Mouse (Mus musculus) forebrain, embryonic 14.5 days (tissue): ENCODE results near the gene Arih2. TPM values are rescaled to one million over a fixed set of nuclear protein-coding genes. Genes with fewer than 3 reads are reported as not detected.
A peak's percentile ranks its signal among the peaks of the same experiment; 100 is the strongest.
"Not testable (repeated sequence)": the region's sequence is repeated elsewhere in the genome, so short reads cannot be mapped to it uniquely, and the experiment has no call there.

Experiments
- ATAC-seq: fragments of 200-750 bp; cut with Nextera tagmentation; 2 replicates; pipeline ENCODE4 v1.8.0; 2017; ENCODE audit warnings: mild to moderate bottlenecking, moderate library complexity
- DNase-seq: peaks from one replicate; pipeline ENCODE4 v3.0.0-alpha.2; 2015; ENCODE audit warnings: low spot score
- H3K27ac ChIP-seq: fragments of 300-500 bp; sonication (generic); 2 replicates; pipeline ENCODE4 v1.5.1; 2014; ENCODE audit warnings: low read depth, mild to moderate bottlenecking, control low read depth, low read length, moderate library complexity
- H3K27me3 ChIP-seq: fragments of 300-500 bp; sonication (generic); replicated peaks from 2 replicates; pipeline ENCODE4 v1.6.1; 2014; ENCODE audit warnings: low read length, control low read depth, mixed read lengths; ENCODE audit not compliant: control insufficient read depth, insufficient read depth
- H3K36me3 ChIP-seq: fragments of 300-500 bp; sonication (generic); 2 replicates; pipeline ENCODE4 v1.6.1; 2014; ENCODE audit warnings: low read length, control low read depth; ENCODE audit not compliant: control insufficient read depth, insufficient read depth
- H3K4me1 ChIP-seq: fragments of 300-500 bp; sonication (generic); 2 replicates; pipeline ENCODE4 v1.6.1; 2014; ENCODE audit warnings: antibody characterized with exemption, low read length, control low read depth; ENCODE audit not compliant: control insufficient read depth, insufficient read depth
- H3K4me2 ChIP-seq: fragments of 300-500 bp; sonication (generic); 2 replicates; pipeline ENCODE4 v1.6.1; 2014; ENCODE audit warnings: mild to moderate bottlenecking, control low read depth, low read length
- H3K4me3 ChIP-seq: fragments of 300-500 bp; sonication (generic); 2 replicates; pipeline ENCODE4 v1.5.1; 2014; ENCODE audit warnings: low read depth, low read length, control low read depth
- H3K9ac ChIP-seq: fragments of 300-500 bp; sonication (generic); 2 replicates; pipeline ENCODE4 v1.6.1; 2014; ENCODE audit warnings: mild to moderate bottlenecking, low read length, control low read depth, moderate library complexity
- H3K9me3 ChIP-seq: fragments of 300-500 bp; sonication (generic); replicated peaks from 2 replicates; pipeline ENCODE4 v1.6.1; 2016; ENCODE audit warnings: low read length, control low read depth, mixed read lengths; ENCODE audit not compliant: control insufficient read depth
- WGBS: fragments of 180-500 bp; shearing (Covaris S2); extraction: QIAGEN DNeasy Blood & Tissue Kit; methylation state at CpG from one replicate; pipeline ENCODE4 v1.1.7; 2014; 5-methylcytosine and 5-hydroxymethylcytosine counted together
- polyA plus RNA-seq: library from polyadenylated mRNA; unstranded; fragments of >200 nt; fragmentation: Nextera tagmentation; extraction: Ambion mirVana; gene quantifications from 2 replicates; pipeline ENCODE4 v1.2.1, GENCODE M21; 2014

The Arih2 gene
- polyA plus RNA-seq, 1 experiment from 2014 or later: 37.5 TPM

- DNase-seq: peak; percentile 86
- ATAC-seq: peak; percentile 86
- no peak within 1 kb of the TSS for H3K27ac ChIP-seq
- no peaks in the 10 kb centered on the region for H3K27me3 ChIP-seq
- H3K4me3 ChIP-seq: peak within 1 kb of the TSS; percentile 62
- H3K36me3 ChIP-seq: no peaks in the 10 kb centered on the region
- H3K4me2 ChIP-seq: peak within 1 kb of the TSS; percentile 66
- 2% methylated on average over 36 of the region's 37 CpGs for WGBS
- peaks cover 4% of the 10 kb centered on the region; the same call in 1 of the 2 replicates for H3K4me1 ChIP-seq
- H3K9ac ChIP-seq: peak within 1 kb of the TSS; percentile 71
- no peaks in the 10 kb centered on the region for H3K9me3 ChIP-seq
Measured at GRCm38 (mm10) chr9:108661677-108662612, 12.8 kb upstream of the Arih2 start, which contains the start of gene Slc25a20. Slc25a20 (plus strand) TSS chr9:108662088.

GRCm38 (mm10) chr9:108655865-108656264 lies 6.7 kb upstream of the Arih2 start:
- ATAC-seq, H3K4me3 ChIP-seq, H3K4me1 ChIP-seq, H3K36me3 ChIP-seq, H3K27ac ChIP-seq, H3K9me3 ChIP-seq, H3K4me2 ChIP-seq, H3K27me3 ChIP-seq, H3K9ac ChIP-seq, DNase-seq: not testable (repeated sequence)
- WGBS: 84% methylated on average over 7 of the region's 7 CpGs

DNA sequence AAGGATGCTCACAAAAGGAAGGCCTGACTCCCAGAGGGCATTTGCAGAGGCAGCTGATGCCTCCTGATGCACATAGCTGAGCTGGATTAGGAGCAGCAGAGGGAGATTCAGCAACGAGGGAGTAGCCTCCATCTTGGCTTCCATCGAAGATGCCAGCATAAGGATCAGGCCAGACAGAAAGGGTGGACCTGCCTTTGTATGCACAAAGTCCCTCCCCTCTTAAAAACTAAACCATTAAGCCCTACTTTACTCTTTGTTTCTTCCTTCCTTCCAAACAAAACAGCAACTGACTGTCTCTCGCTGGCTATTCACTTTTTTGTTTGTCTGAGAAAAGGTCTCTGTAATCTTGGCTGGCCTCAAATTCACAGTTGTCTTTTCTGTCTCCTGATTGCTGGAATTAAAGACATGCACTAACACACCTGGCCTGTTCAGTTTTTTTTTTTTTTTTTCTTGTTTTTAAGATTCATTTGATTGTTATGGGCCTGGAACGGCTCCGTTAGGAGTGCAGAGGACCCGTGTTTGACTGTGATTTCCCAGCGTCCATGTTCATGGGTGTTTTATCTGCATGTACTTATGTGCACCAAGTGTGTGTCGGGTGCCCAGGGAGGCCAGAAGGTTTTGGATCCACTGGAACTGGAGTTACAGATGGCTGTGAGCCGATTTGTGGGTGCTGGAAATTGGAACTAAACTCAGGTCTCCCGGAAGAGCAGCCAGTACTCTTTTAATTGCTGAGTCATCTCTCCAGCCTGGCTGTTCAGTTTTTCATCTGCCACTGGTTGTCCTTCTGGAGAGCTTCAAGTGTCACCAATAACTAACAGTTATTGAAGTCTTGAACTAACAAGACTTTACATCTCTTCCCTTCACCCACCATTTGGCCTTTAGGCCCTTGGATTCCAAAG lies 5.6 kb upstream of the Arih2 start:
- Histone ChIP-seq H3K9ac (no peak overlapping the region), H3K4me1 (peaks cover 4% of the 10 kb centered on the region), H3K27me3 (no peaks in the 10 kb centered on the region), H3K4me2 (no peak overlapping the region), H3K27ac (no peak overlapping the region), H3K36me3 (no peaks in the 10 kb centered on the region), H3K4me3 (no peak overlapping the region), H3K9me3 (no peaks in the 10 kb centered on the region)
- DNase-seq: no peak
- WGBS: 76% methylated on average over 10 of the region's 10 CpGs
- no peak for ATAC-seq

DNA sequence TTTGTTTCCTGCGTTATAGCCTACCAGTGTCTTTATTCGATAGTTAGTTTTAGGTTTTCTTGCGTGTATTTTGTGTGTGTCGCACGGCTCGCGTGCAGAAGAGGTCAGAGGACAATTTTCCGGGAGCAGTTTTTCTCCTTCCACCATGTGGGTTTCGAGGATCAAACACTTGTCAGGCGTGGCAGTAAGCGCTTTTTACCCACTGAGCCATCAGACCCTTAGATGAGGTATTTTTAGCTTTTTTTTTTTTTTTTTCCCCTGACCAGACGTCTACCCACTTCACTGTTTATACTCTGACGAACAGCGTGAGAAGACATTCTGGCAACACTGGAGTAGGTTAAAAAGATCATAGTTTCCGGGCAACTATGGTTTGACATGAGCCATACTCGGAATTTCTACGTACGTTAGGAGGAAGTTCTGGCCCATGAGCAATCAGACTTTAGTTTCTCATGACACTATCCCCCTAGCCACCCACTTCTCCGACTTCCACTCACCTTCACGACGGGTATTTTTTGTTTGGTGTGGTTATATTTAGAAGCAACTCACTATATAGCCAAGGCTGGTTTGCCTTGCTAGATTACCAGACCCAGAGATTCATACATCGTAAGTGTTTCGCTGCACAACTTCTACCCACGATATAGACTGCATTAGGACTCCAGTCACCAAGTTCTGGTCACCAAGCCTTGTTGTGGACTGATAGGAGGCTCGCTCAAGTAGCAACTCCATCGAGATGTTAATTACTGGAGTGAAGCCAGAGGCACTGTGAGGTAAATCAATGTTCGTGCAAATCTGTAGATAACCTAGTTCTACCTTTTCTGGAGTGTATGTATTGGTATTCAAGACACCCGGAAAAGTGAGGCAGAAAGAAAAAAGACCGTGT lies 615 bp upstream of the Arih2 start:
- Histone ChIP-seq H3K9me3 (no peaks in the 10 kb centered on the region), H3K27me3 (no peaks in the 10 kb centered on the region), H3K27ac (peak overlapping the region; percentile 84; the same call in 1 of the 2 replicates), H3K4me2 (peak overlapping the region; percentile 94), H3K4me1 (peaks cover 12% of the 10 kb centered on the region), H3K4me3 (peak overlapping the region; percentile 98), H3K9ac (peak overlapping the region; percentile 91), H3K36me3 (no peaks in the 10 kb centered on the region)
- WGBS: 33% methylated on average over 29 of the region's 29 CpGs
- DNase-seq (no peak), ATAC-seq (peak; percentile 54)

GRCm38 (mm10) chr9:108648166-108648565 lies 1.0 kb downstream of the Arih2 start:
- DNase-seq (no peak), ATAC-seq (no peak)
- H3K36me3 ChIP-seq: peaks cover 5% of the 10 kb centered on the region; the same call in 1 of the 2 replicates
- H3K27ac ChIP-seq: no peak overlapping the region
- peak overlapping the region; percentile 91 for H3K9ac ChIP-seq
- peak overlapping the region; percentile 98 for H3K4me3 ChIP-seq
- WGBS: 46% methylated on average over 10 of the region's 10 CpGs
- peaks cover 12% of the 10 kb centered on the region for H3K4me1 ChIP-seq
- no peaks in the 10 kb centered on the region for H3K9me3 ChIP-seq
- H3K4me2 ChIP-seq: peak overlapping the region; percentile 94
- H3K27me3 ChIP-seq: no peaks in the 10 kb centered on the region

DNA sequence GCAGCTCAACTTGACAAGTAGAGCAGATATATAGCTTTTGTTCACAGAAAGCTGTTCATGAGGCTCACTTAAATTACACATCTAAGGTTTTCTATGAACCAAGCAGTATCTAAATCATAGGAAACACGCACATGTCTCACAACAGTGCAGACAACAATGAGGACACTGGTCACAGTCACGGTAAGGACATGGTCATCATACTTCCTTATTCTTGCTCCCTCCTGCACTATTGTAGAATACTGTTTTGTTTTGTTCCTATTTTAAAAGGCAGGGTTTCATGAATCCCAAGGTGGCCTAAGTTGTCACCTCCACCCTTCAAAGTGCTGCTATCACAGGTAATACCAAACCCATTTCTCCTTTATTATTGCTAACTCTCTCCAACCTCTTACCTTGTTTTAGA lies 9.4 kb downstream of the Arih2 start:
- no peak overlapping the region for H3K9ac ChIP-seq
- no peak overlapping the region for H3K4me3 ChIP-seq
- DNase-seq: no peak
- H3K27me3 ChIP-seq: no peaks in the 10 kb centered on the region
- no peaks in the 10 kb centered on the region for H3K9me3 ChIP-seq
- H3K36me3 ChIP-seq: peaks cover 40% of the 10 kb centered on the region
- no peak for ATAC-seq
- H3K27ac ChIP-seq: no peak overlapping the region
- H3K4me2 ChIP-seq: no peak overlapping the region
- 90% methylated on average over 2 of the region's 2 CpGs for WGBS
- H3K4me1 ChIP-seq: no peaks in the 10 kb centered on the region

DNA sequence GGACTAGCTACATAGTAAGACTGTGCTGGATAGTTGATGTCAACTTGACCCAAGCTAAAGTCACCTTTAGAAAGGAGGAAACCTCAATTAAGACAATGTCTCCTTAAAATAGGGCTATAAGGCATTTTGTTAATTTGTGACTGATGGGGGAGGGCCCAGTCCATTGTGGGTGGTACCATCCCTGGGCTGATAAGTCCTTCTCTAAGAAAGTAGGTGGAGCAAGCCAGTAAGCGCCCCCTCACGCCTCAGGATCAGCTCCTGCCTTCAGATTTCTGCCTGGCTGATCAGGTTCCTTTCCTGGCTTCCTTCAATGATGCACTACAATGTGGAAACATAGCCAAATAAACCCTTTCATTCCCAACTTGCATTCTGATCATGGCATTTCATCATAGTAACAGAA lies 13.8 kb downstream of the Arih2 start:
- Histone ChIP-seq H3K27me3 (no peaks in the 10 kb centered on the region), H3K36me3 (peaks cover 15% of the 10 kb centered on the region), H3K4me1 (no peaks in the 10 kb centered on the region), H3K9me3 (no peaks in the 10 kb centered on the region), H3K4me3 (no peak overlapping the region), H3K9ac (no peak overlapping the region), H3K27ac (no peak overlapping the region), H3K4me2 (no peak overlapping the region)
- no peak for DNase-seq
- 74% methylated on average over 2 of the region's 2 CpGs for WGBS
- ATAC-seq: no peak

GRCm38 (mm10) chr9:108633846-108634245 lies 15.3 kb downstream of the Arih2 start:
- Histone ChIP-seq H3K4me1 (no peaks in the 10 kb centered on the region), H3K36me3 (peaks cover 11% of the 10 kb centered on the region), H3K9me3 (no peaks in the 10 kb centered on the region), H3K27ac (no peak overlapping the region), H3K9ac (no peak overlapping the region), H3K27me3 (no peaks in the 10 kb centered on the region), H3K4me2 (no peak overlapping the region), H3K4me3 (no peak overlapping the region)
- DNase-seq (no peak), ATAC-seq (no peak)
- WGBS: 77% methylated on average over 2 of the region's 2 CpGs
